Mouse (Mus musculus) ES-Bruce4 (cell line): ENCODE data around the gene Dmpk.

Experiments used
- CTCF ChIP-seq: IDR thresholded peaks from one replicate; pipeline ENCODE4 v1.8.1; 2011; ENCODE audit warnings: low read depth, low read length
- EP300 ChIP-seq: IDR thresholded peaks from 2 replicates; pipeline ENCODE4 v1.6.1; 2011; ENCODE audit warnings: low read depth, low read length; ENCODE audit not compliant: insufficient read depth
- POLR2A ChIP-seq: IDR thresholded peaks from one replicate; pipeline ENCODE4 v1.8.1; 2011; ENCODE audit warnings: low read length; ENCODE audit not compliant: insufficient read depth

GRCm38 (mm10) chr7:19093174-19093521 is 9.5 kb downstream of the Dmpk start:
- peak; percentile 78 for TF ChIP-seq CTCF
- no peak for TF ChIP-seq POLR2A
- TF ChIP-seq EP300 = no peak
